Mouse (Mus musculus): ENCODE measurements at regions not wholly inside any gene's neighbourhood (a gene's known extent, or its start where the extent isn't known, plus 50 kb on each side); places are given as distances from the start of the nearest gene placed in this dataset.

DNA sequence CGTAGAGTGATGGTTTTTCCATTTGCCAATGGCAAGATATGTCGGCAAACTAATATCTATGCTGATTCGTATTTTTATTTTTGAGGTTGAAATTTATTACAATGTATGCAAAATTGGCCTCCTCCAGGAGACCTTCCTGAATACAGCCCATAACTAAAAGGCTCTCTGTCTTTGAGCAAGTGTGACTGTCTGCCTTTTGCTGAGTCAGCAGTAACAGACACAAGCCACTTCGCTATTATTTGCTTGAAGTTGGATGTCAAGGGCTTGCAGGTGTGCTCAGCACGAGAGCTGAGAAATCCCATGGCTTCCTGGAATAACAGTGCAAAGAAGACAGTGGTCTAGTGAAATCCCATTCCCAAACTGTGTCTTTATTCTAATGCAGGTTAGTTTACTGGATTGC, 56.9 kb downstream of the Dmrt2 start:
- H3K27me3 ChIP-seq (ENCODE audit: insufficient read depth, low read length): no peaks in the 10 kb centered on the region
- H3K9me3 ChIP-seq (ENCODE audit: low read length): no peaks in the 10 kb centered on the region
- no peak for TF ChIP-seq NANOG (IDR thresholded peaks at IDR 0.05; ENCODE audit: borderline replicate concordance, low read length)
- TF ChIP-seq POU5F1 (IDR thresholded peaks at IDR 0.05; ENCODE audit: borderline replicate concordance, low read length): no peak
- no peak for TF ChIP-seq CTCF (conservative IDR thresholded peaks at IDR 0.05; ENCODE audit: low read length)
- peaks cover 37% of the 10 kb centered on the region for H3K4me1 ChIP-seq (replicated peaks; ENCODE audit: low read depth, low read length)
- no peak overlapping the region for H3K4me3 ChIP-seq (replicated peaks; ENCODE audit: low read length)
- H3K36me3 ChIP-seq (ENCODE audit: insufficient read depth, low read length): no peaks in the 10 kb centered on the region

DNA sequence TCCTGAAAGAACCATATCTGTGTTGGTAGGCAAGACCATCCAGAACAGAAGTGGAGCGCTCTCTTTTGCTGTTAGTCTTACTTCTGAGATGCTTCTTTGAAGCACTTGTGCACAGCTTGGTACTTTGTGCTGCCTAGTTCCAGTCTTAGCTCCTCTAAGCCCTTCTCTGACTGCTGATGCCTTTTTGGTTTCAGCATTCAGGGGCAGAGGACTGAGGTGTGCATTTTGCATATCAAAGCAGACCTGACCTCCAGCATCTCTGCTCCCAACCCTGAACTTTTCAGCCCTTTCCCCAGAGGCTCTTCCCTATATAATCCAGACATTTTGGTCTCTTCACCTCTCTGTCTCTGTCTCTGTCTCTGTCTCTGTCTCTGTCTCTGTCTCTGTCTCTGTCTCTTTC, 57.4 kb downstream of the Dmrt2 start:
- Histone ChIP-seq H3K27me3 (ENCODE audit: insufficient read depth, low read length) (no peaks in the 10 kb centered on the region), H3K4me1 (replicated peaks; ENCODE audit: low read depth, low read length) (peaks cover 37% of the 10 kb centered on the region), H3K36me3 (ENCODE audit: insufficient read depth, low read length) (no peaks in the 10 kb centered on the region), H3K9me3 (ENCODE audit: low read length) (no peaks in the 10 kb centered on the region), H3K4me3 (replicated peaks; ENCODE audit: low read length) (no peak overlapping the region)
- TF ChIP-seq POU5F1 (IDR thresholded peaks at IDR 0.05; ENCODE audit: borderline replicate concordance, low read length): peak; percentile 90
- no peak for TF ChIP-seq NANOG (IDR thresholded peaks at IDR 0.05; ENCODE audit: borderline replicate concordance, low read length)

DNA sequence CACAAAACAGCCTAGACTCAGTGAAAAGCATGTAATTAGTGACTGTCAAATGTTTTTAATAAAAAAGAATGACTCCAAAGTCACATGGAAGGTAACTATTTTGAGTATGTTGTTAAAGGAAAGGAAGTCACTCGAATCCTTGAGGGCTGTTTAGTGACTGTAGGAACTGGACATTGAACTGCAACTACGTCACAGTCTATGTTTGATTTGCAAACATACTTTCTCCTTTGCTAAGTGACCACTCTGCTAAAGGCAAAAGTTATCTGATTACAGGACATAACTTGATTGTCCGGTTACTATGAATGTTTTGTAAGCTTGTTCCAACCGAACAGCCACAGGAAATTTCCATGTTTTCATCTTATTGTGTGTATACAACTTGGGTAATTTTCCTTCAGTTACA, 106.2 kb downstream of the Dmrt2 start:
- H3K36me3 ChIP-seq (ENCODE audit: insufficient read depth, low read length): no peaks in the 10 kb centered on the region
- no peaks in the 10 kb centered on the region for H3K9me3 ChIP-seq (ENCODE audit: low read length)
- H3K4me3 ChIP-seq (replicated peaks; ENCODE audit: low read length): no peak overlapping the region
- peaks cover 2% of the 10 kb centered on the region; the same call in 1 of the 2 replicates for H3K27me3 ChIP-seq (ENCODE audit: insufficient read depth, low read length)
- no peak for TF ChIP-seq POU5F1 (IDR thresholded peaks at IDR 0.05; ENCODE audit: borderline replicate concordance, low read length)
- no peak for TF ChIP-seq CTCF (conservative IDR thresholded peaks at IDR 0.05; ENCODE audit: low read length)
- TF ChIP-seq NANOG (IDR thresholded peaks at IDR 0.05; ENCODE audit: borderline replicate concordance, low read length): no peak
- peaks cover 8% of the 10 kb centered on the region for H3K4me1 ChIP-seq (replicated peaks; ENCODE audit: low read depth, low read length)

DNA sequence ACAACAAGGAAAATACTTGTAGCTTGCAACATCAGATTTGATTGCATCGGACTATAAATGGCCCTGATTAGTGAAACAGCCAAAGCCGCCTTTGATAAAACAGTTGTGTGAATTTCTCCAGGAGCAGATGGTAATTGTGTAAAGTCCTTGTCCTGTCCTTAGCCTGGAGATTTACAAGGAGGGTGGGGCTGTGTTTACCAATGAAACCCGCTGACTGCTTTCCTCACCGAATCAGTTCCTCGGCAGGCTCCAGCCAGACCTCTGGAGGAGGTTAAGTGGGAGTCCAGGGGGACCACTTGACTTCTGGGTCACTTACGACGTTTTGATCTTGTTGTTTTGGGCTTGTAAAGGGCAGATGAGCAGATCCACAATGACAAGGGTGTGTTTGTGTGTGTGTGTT, 107.1 kb downstream of the Dmrt2 start:
- no peaks in the 10 kb centered on the region for H3K9me3 ChIP-seq (ENCODE audit: low read length)
- H3K4me1 ChIP-seq (replicated peaks; ENCODE audit: low read depth, low read length): peaks cover 8% of the 10 kb centered on the region
- TF ChIP-seq POU5F1 (IDR thresholded peaks at IDR 0.05; ENCODE audit: borderline replicate concordance, low read length) (no peak), CTCF (conservative IDR thresholded peaks at IDR 0.05; ENCODE audit: low read length) (no peak), NANOG (IDR thresholded peaks at IDR 0.05; ENCODE audit: borderline replicate concordance, low read length) (no peak)
- H3K4me3 ChIP-seq (replicated peaks; ENCODE audit: low read length): no peak overlapping the region
- peaks cover 2% of the 10 kb centered on the region; the same call in 1 of the 2 replicates for H3K27me3 ChIP-seq (ENCODE audit: insufficient read depth, low read length)
- H3K36me3 ChIP-seq (ENCODE audit: insufficient read depth, low read length): no peaks in the 10 kb centered on the region

- Histone ChIP-seq H3K4me3 (replicated peaks; ENCODE audit: low read length) (no peak overlapping the region), H3K9me3 (ENCODE audit: low read length) (no peaks in the 10 kb centered on the region), H3K27me3 (ENCODE audit: insufficient read depth, low read length) (peaks cover 2% of the 10 kb centered on the region; the same call in 1 of the 2 replicates), H3K4me1 (replicated peaks; ENCODE audit: low read depth, low read length) (peaks cover 8% of the 10 kb centered on the region), H3K36me3 (ENCODE audit: insufficient read depth, low read length) (no peaks in the 10 kb centered on the region)
- TF ChIP-seq CTCF (conservative IDR thresholded peaks at IDR 0.05; ENCODE audit: low read length) (no peak), NANOG (IDR thresholded peaks at IDR 0.05; ENCODE audit: borderline replicate concordance, low read length) (no peak), POU5F1 (IDR thresholded peaks at IDR 0.05; ENCODE audit: borderline replicate concordance, low read length) (no peak)
Observed at GRCm38 (mm10) chr19:25781314-25781713, 109.1 kb downstream of the Dmrt2 start.

- H3K27me3 ChIP-seq (ENCODE audit: insufficient read depth, low read length): 0 out of 2 replicates have a peak, but pooled peaks cover 2% of the 10 kb centered on the region
- peaks cover 4% of the 10 kb centered on the region; the same call in 1 of the 2 replicates for H3K4me1 ChIP-seq (replicated peaks; ENCODE audit: low read depth, low read length)
- TF ChIP-seq CTCF (conservative IDR thresholded peaks at IDR 0.05; ENCODE audit: low read length): no peak
- no peak overlapping the region for H3K4me3 ChIP-seq (replicated peaks; ENCODE audit: low read length)
- H3K9me3 ChIP-seq (ENCODE audit: low read length): no peaks in the 10 kb centered on the region
- H3K36me3 ChIP-seq (ENCODE audit: insufficient read depth, low read length): no peaks in the 10 kb centered on the region
Observed at GRCm38 (mm10) chr19:25802692-25803091, 130.5 kb downstream of the Dmrt2 start.

DNA sequence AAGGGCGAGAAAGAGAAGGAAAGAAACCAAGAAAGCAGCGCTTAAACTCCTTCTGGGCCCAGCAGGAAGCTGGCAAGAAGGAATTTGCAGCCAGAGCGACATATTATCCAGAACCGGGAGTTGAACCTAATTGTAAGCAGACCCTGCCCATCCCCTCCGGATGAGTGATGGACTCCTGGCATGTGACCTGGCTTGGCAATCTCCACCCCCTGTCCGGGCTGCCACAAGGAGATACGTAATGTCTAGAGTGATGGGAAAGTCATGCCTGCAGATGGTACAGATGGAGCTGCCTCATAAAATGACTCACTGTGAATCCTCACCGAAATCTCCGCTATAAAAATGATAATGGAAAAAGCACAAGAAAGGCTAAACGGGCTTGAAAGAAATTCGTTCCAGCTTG, 133.1 kb downstream of the Dmrt2 start:
- Histone ChIP-seq H3K27me3 (ENCODE audit: insufficient read depth, low read length) (no peaks in the 10 kb centered on the region), H3K9me3 (ENCODE audit: low read length) (no peaks in the 10 kb centered on the region)
- TF ChIP-seq NANOG (IDR thresholded peaks at IDR 0.05; ENCODE audit: borderline replicate concordance, low read length): no peak
- TF ChIP-seq POU5F1 (IDR thresholded peaks at IDR 0.05; ENCODE audit: borderline replicate concordance, low read length): no peak
- TF ChIP-seq CTCF (conservative IDR thresholded peaks at IDR 0.05; ENCODE audit: low read length): no peak

DNA sequence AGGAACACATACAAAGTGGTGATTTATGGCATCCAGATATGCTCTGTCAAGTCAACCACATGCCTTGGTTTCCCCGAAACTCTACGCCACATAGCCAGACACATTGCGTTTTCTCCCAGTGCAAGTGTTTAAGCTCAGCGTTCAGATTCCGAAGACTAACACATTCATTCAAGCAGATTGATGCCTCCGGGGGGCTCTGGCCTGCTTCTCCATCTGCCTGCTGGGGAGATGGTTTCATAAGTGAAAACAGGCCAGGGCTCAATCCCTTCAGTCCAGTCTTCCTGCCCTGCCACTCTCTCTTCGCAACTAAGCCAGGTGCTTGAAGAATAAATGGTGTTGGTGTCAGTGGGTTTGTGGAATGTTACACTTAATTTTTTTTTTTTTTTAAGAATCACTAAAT, 141.4 kb downstream of the Dmrt2 start:
- no peaks in the 10 kb centered on the region for H3K36me3 ChIP-seq (ENCODE audit: insufficient read depth, low read length)
- no peaks in the 10 kb centered on the region for H3K4me1 ChIP-seq (replicated peaks; ENCODE audit: low read depth, low read length)
- no peaks in the 10 kb centered on the region for H3K27me3 ChIP-seq (ENCODE audit: insufficient read depth, low read length)
- no peak overlapping the region for H3K4me3 ChIP-seq (replicated peaks; ENCODE audit: low read length)
- TF ChIP-seq POU5F1 (IDR thresholded peaks at IDR 0.05; ENCODE audit: borderline replicate concordance, low read length) (no peak), NANOG (IDR thresholded peaks at IDR 0.05; ENCODE audit: borderline replicate concordance, low read length) (no peak), CTCF (conservative IDR thresholded peaks at IDR 0.05; ENCODE audit: low read length) (no peak)
- H3K9me3 ChIP-seq (ENCODE audit: low read length): no peaks in the 10 kb centered on the region

More for the DNA sequence above, 133.1 kb downstream of the Dmrt2 start:
- Histone ChIP-seq H3K4me1 (replicated peaks; ENCODE audit: low read depth, low read length) (no peaks in the 10 kb centered on the region), H3K36me3 (ENCODE audit: insufficient read depth, low read length) (no peaks in the 10 kb centered on the region), H3K4me3 (replicated peaks; ENCODE audit: low read length) (no peak overlapping the region)

DNA sequence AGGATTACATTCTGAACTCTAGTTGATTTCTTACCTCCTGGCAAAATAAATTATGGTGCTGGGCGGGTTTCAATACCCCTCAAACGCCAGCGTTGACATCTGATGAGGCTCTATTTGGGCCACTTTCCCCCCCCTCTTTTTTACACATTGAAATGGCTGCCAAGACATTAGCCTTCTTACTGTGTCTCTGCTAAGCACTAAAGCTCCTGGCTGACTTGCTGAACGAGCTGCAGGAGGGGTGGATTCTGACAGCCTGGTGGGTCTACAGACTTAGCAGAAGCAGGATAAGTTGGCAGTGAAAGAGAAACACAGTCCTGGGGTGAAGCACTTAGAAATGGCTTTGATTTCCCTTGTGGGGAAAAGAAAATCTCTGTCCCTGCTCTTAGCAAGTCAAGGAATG, 172.9 kb downstream of the Dmrt2 start:
- Histone ChIP-seq H3K36me3 (ENCODE audit: insufficient read depth, low read length) (no peaks in the 10 kb centered on the region), H3K4me3 (replicated peaks; ENCODE audit: low read length) (no peak overlapping the region), H3K4me1 (replicated peaks; ENCODE audit: low read depth, low read length) (no peaks in the 10 kb centered on the region), H3K27me3 (ENCODE audit: insufficient read depth, low read length) (no peaks in the 10 kb centered on the region), H3K9me3 (ENCODE audit: low read length) (no peaks in the 10 kb centered on the region)
- no peak for TF ChIP-seq POU5F1 (IDR thresholded peaks at IDR 0.05; ENCODE audit: borderline replicate concordance, low read length)
- TF ChIP-seq CTCF (conservative IDR thresholded peaks at IDR 0.05; ENCODE audit: low read length): no peak
- TF ChIP-seq NANOG (IDR thresholded peaks at IDR 0.05; ENCODE audit: borderline replicate concordance, low read length): no peak
